Mouse (Mus musculus) brain, embryonic 14.5 days (tissue): Measurements from ENCODE around the gene Arpc4. TPM values are rescaled to one million over a fixed set of nuclear protein-coding genes. Genes with fewer than 3 reads are reported as not detected.

ENCODE experiments used
- DNase-seq: peaks from one replicate; pipeline ENCODE4 v3.0.0-alpha.2; 2011; ENCODE audit warnings: low read depth
- CTCF ChIP-seq: fragments of 200-500 bp; IDR thresholded peaks from 2 replicates; pipeline ENCODE4 v1.5.1; 2012; ENCODE audit warnings: inconsistent platforms, mild to moderate bottlenecking, moderate library complexity, borderline replicate concordance; ENCODE audit not compliant: insufficient read depth, insufficient read length; ENCODE audit errors: extremely low read depth
- POLR2A ChIP-seq: fragments of 200-500 bp; IDR thresholded peaks from 2 replicates; pipeline ENCODE4 v1.6.1; 2012; ENCODE audit warnings: mild to moderate bottlenecking, inconsistent platforms, borderline replicate concordance; ENCODE audit not compliant: poor library complexity, insufficient read depth, insufficient read length, severe bottlenecking; ENCODE audit errors: extremely low read depth
- polyA plus RNA-seq: library from polyadenylated mRNA; depleted of rRNA; stranded (reverse); fragments of >200 nt; gene quantifications from 2 replicates; pipeline ENCODE4 v1.2.3, GENCODE M21; 2012

Gene Arpc4
- polyA plus RNA-seq, 1 experiment, result 127 TPM

DNA sequence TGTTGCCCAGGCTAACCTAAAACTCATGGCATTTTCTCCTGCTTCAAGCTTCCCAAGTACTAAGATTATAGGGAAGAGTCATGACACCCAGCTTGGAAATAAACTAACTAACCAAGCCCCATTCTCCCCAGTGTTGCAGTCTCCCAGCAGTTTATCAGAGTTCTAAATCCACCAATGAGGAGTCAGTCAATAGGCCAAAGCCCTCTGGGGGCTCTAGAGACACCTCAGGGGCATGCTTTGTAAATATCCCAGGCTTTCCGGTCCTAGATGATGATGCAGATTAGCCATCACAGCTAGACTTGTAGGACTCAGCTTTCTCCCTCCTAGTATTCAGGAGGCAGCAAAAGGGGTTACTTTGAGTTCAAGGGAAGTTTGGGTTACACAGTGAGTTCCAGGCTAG lies 32.1 kb downstream of the Arpc4 start:
- no peak for DNase-seq
- TF ChIP-seq POLR2A (no peak), CTCF (no peak)

DNA sequence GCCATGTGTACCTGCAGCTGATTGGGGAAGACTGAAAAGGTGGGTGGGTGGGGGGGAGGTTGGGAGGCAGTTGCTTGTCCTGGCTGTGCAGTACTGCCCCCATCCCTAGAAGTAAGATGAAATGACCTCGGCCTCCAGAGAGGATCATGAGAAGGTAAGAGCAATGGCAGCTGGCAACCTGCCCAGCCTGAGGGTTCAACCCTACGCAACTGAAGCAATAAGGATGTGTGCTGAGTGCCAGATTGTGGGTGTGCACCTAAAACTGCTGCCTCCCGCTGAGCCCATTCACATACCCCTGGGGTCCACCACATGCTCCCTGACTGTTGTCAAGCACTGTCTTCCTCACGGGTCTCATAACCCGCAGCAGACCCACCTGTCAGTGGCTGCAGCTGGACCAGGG lies 38.5 kb downstream of the Arpc4 start:
- TF ChIP-seq CTCF (no peak), POLR2A (no peak)
- no peak for DNase-seq

DNA sequence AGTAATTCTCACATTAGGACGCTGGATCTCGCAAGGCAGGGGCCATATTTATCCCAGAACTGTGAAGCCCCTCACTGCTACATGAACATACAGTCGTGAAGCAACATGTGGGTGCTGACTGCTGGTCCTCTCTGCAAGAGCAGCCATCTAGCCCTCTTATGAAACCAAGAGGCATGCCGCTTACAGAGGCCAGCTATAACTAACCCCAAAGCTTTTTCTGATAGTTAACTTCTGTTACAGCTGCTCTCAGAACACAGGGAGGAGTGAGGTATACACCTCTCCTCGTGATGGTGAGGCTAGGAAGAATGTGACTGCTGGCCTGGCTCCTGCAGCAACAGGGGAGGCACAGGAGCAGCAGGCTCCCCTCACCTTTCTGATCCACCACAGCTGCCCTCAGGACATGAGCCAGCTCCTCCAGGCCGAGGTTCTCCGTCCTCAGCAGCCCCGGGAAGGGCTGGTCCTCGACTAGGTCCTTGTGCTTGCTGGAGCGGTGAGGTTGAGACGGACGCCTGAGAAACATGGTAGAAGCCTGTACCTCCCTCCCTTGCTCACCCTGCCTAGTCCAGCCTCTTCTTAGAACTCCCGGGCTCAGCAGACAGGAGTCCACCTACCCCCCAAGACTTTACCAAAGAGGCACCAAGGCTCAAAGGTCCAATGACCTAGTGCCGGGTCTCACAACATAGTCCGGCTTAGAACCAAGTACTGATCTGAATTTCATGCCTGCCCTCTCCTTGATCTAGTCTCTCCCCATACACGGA lies 40.7 kb downstream of the Arpc4 start:
- TF ChIP-seq POLR2A (no peak), CTCF (no peak)
- DNase-seq, result no peak

DNA sequence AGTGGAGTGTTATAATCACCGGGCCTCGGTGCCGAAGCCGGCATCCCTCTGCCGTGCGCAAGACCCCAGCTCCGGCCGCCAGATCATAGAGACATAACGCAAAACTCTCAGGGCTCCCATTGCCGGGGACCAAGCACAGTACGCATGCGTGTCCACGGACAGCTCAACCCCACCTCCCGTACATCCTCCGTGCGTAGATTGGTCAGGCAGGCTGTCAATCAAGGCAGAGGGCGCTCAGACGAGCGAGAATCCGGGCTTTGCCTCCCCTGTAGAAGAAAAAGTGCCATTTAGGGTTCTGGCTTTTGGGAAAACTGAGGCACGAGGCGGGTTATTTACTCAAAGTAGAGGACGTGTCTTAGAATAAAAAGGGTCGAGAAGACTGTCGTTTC lies 41.3 kb downstream of the Arpc4 start, which contains the start of gene Rpusd3:
Rpusd3 (minus strand) TSS at position 142 of the 389 bp plus-strand sequence.
- peak; percentile 99 for DNase-seq
- TF ChIP-seq CTCF (no peak), POLR2A (peak; percentile 68; the same call in 1 of the 2 replicates)

DNA sequence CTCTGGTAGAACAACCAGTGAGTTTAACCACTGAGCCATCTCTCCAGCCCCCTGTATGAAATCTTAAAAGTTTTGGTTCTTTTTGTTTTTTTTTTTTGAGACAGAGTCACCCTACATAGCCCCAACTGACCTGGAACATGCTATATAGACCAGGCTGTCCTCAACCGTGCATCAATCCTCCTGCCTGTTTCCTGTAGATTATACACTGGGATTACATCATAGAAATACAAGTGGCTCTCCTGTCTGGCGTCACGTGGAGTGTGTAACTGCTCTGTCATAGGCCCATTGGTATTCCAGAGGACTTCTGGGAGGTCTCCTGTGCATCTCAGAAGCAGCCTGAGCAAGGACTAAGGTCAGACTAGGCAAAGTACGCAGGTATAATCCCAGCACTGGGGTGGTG lies 45.1 kb downstream of the Arpc4 start:
- no peak for DNase-seq
- TF ChIP-seq CTCF (no peak), POLR2A (no peak)

DNA sequence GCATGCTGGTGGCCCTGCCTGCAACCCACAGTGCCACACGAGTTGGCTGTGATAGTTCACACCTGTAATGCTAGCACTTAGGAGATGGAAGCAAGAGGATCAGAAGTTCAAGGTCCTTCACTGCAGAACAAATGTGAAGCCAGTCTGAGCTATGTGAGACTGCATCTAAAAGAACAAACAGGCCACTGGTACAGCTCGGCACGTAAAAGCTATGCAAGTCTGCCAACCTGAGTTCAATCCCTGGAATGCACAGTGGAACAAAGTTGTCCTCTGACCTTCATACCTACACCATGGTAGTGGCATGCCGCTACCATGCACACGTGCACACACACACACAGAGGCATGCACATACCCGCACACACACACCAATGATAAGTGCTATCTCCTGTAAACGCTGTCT lies 46.3 kb downstream of the Arpc4 start:
- TF ChIP-seq CTCF (no peak), POLR2A (no peak)
- no peak for DNase-seq

DNA sequence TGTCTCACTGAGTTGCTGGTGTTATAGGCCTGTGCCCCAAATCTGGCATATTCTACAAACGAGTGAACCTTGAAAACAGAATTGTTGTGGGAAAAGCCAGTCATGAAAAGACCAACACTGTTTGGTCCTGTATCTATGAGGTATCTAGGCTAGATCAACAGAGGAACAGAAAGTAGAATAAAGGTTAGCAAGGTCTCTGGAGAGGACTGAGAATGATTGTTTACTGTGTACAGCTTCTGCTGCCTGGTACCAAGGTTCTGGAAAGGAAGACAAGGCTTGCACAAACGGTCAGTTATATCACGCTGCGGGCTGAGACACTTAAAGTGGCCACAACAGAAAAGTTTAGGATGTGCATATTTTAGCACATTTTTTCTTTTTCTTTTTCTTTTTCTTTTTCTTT lies 48.8 kb downstream of the Arpc4 start:
- TF ChIP-seq CTCF (no peak), POLR2A (no peak)

DNA sequence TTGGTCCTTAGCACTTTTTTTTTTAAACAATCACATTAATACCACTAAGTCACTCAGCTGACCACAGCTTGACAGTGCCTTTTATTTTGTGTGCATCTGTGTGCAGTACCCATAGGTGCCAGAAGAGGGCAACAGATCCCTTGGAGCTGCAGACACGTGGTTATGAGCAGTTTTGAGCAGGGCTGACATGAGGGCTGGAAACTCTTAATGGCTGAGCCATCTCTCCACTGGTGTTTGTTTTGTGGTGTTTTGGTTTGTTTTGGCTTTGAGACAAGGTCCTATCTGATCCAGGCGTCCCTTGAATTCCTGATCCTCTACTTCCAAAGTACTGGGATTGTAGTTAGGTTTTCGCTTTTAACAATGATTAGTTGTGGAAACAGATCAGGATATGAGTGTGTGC lies 49.5 kb downstream of the Arpc4 start:
- TF ChIP-seq CTCF (peak; percentile 67; the same call in 1 of the 2 replicates), POLR2A (no peak)
- peak; percentile 22 for DNase-seq

More for the DNA sequence above, 48.8 kb downstream of the Arpc4 start:
- no peak for DNase-seq

DNA sequence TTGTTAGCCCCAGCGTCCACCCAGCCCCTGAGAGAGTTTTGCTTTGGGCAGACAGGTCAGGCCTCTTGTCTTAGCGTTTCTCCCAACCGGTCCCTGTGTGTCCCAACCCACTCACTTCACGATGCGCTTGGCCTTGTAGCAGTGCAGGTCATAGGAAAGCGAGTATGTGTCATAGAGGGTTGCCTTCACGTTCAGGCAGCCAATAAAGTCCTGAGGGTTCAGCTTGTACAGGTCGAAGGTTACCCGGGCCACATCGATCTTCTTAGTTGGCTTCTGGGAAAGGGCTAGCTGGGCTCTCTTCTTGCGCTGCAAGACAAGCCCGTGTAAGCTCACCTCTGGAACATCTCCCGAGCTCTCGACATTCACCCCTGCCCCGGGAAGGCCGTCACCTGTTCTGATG lies 50.1 kb downstream of the Arpc4 start:
- DNase-seq, result no peak
- TF ChIP-seq CTCF, result no peak
- no peak for TF ChIP-seq POLR2A

DNA sequence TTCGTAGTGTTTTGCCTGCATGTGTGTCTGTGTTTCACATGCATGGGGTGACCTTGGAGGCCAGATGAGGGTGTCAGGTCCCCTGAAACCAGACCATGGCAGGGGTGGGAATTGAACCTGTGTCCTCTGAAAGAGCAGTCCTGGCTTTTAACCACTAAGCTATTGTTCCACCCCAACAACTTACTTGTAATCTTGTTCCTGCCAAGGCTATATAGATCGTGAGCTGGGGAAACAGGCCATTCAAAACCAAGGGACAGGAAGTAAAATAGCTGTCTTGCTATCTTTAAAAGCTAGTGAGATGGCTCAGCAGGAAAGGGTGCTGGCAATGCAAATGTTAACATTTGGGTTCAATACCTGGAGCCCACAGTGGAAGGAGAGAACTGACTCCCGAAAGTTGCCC lies 52.0 kb downstream of the Arpc4 start:
- no peak for DNase-seq
- TF ChIP-seq POLR2A, result no peak
- TF ChIP-seq CTCF, result no peak

DNA sequence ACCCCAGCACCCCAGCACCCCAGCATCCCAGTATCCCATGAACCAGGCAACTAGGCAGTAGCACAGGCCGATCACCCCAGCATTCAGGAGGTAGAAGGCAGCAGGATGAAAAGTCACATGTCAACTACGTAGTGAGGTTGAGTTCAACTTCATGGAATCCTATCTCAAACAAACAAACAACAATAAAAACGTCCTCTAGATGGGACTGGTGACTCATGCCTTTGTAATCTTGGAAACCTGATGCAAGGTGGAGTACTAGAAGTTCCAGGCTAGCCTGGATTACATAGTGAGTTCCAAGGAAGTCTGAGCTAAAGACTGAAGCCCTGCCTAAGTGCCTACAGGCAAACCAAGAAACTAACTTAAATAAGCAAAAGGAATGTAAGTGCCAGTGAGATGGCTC lies 52.9 kb downstream of the Arpc4 start:
- no peak for DNase-seq
- TF ChIP-seq POLR2A (no peak), CTCF (no peak)

DNA sequence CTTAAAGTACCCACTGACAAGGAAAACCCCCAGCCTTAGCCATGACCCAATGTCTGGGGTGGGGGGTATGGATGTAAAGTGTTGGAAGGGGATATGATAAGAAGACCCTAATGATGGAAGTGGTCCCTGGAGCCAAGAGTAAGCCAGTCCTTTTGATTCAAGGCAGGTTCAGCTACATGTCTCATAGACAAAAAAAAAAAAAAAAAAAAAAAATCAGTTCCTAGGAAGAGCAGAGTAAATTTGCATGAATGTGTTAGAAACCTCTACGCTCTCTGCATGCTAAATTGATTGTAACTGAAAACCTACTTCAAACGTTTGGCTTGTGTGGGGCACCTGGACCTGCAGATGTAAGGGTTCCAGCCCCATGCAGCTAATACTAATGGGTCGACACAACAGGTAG lies 53.9 kb downstream of the Arpc4 start:
- TF ChIP-seq CTCF (no peak), POLR2A (no peak)
- no peak for DNase-seq

DNA sequence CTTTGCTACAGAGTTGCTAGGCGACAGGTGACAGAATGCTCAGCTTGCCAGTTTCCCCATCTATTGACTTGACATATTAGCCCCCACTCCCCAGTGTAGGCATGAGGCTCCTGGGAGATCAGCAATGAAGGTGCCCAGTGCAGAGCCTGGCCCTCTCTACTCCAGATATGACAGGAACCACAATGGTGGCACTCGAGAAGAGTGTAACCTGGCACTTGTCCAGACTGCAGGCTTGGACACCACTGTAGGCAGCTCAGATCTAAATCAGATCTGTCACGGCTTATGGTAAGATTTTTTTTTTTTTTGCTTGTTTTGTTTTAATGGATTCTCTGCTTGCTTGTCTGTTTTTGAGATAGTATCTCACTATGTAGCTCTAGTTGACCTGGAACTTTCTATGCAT lies 55.7 kb downstream of the Arpc4 start:
- TF ChIP-seq POLR2A, result no peak
- TF ChIP-seq CTCF, result no peak
- no peak for DNase-seq

DNA sequence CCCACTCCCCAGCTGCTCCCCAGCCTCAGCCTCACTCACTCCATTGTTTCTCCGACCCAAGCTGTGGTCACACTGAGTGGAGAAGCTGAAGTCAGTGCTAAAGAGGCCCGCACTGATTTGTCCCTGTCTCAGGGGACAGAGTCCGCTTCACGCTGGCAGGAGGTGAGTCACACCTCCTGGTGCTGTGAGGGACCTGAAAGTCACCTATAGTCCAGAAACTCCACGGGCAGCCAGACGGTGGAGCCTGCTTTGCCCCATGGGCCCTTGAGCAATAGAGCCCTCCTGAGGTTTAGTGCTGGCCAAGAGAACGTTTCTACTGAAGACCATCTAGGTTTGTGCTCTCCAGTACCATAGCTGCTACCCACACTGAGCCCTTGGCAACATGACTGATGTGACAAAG lies 56.8 kb downstream of the Arpc4 start:
- TF ChIP-seq CTCF (no peak), POLR2A (no peak)
- no peak for DNase-seq
